Mouse (Mus musculus) frontal cortex, postnatal 36 days (tissue): ENCODE data around the gene Sp3.
"Not testable (repeated sequence)": the region's sequence is repeated elsewhere in the genome, so short reads cannot be mapped to it uniquely, and the experiment has no call there.

ENCODE experiments used
- DNase-seq, 2 experiments: peaks; one replicate each; pipeline ENCODE4 v3.0.0; 2022; ENCODE audit warnings: low spot score in 2 of 2

Sp3 gene

GRCm38 (mm10) chr2:72916170-72916569 is 64.1 kb downstream of the Sp3 start:
- no peak for DNase-seq

- DNase-seq, result no peak
Measured at GRCm38 (mm10) chr2:72915245-72915930, 64.9 kb downstream of the Sp3 start.

- DNase-seq, result no peak
Measured at GRCm38 (mm10) chr2:72913458-72913760, 66.8 kb downstream of the Sp3 start.

- DNase-seq, result no peak
Measured at GRCm38 (mm10) chr2:72912708-72913457, 67.4 kb downstream of the Sp3 start.

GRCm38 (mm10) chr2:72911527-72911926 is 68.7 kb downstream of the Sp3 start:
- no peak for DNase-seq

- DNase-seq, result no peak
Measured at GRCm38 (mm10) chr2:72909046-72909445, 71.2 kb downstream of the Sp3 start.

- DNase-seq, result no peak
Measured at GRCm38 (mm10) chr2:72908191-72908910, 71.9 kb downstream of the Sp3 start.

GRCm38 (mm10) chr2:72906745-72907144 is 73.5 kb downstream of the Sp3 start:
- DNase-seq, result no peak

GRCm38 (mm10) chr2:72902816-72903680 is 77.2 kb downstream of the Sp3 start:
- DNase-seq, result not testable (repeated sequence)

- no peak for DNase-seq
Measured at GRCm38 (mm10) chr2:72898782-72899305, 81.4 kb downstream of the Sp3 start.

GRCm38 (mm10) chr2:72898094-72898781 is 82.0 kb downstream of the Sp3 start:
- DNase-seq, result no peak

- no peak for DNase-seq
Measured at GRCm38 (mm10) chr2:72889806-72890205, 90.4 kb downstream of the Sp3 start.
